Mouse (Mus musculus) embryonic facial prominence, embryonic 11.5 days (tissue): ENCODE data around the gene 2900026A02Rik. TPM values are rescaled to one million over a fixed set of nuclear protein-coding genes. Genes with fewer than 3 reads are reported as not detected.

ENCODE experiments used
- ATAC-seq: fragments of 200-750 bp; cut with Nextera tagmentation; replicated peaks from 2 replicates; pipeline ENCODE4 v1.8.0; 2017; ENCODE audit warnings: low read depth; ENCODE audit not compliant: insufficient number of reproducible peaks, low FRiP score, low TSS enrichment
- DNase-seq: peaks from one replicate; pipeline ENCODE4 v3.0.0-alpha.2; 2015; ENCODE audit warnings: low spot score
- H3K27ac ChIP-seq: fragments of 300-500 bp; sonication (generic); replicated peaks from 2 replicates; pipeline ENCODE4 v1.5.1; 2014; ENCODE audit warnings: mild to moderate bottlenecking, low read depth, low read length, control low read depth
- H3K27me3 ChIP-seq: fragments of 300-500 bp; sonication (generic); 2 replicates; pipeline ENCODE4 v1.6.1; 2014; ENCODE audit warnings: mild to moderate bottlenecking, low read length, moderate library complexity, mixed read lengths; ENCODE audit not compliant: control insufficient read depth, insufficient read depth
- H3K36me3 ChIP-seq: fragments of 300-500 bp; sonication (generic); replicated peaks from 2 replicates; pipeline ENCODE4 v1.6.1; 2014; ENCODE audit warnings: low read depth, mild to moderate bottlenecking, low read length, moderate library complexity, mixed read lengths; ENCODE audit not compliant: control insufficient read depth, insufficient read depth
- H3K4me1 ChIP-seq: fragments of 300-500 bp; sonication (generic); 2 replicates; pipeline ENCODE4 v1.6.1; 2014; ENCODE audit warnings: low read length, mixed read lengths; ENCODE audit not compliant: control insufficient read depth, insufficient read depth
- H3K4me2 ChIP-seq: fragments of 300-500 bp; sonication (generic); 2 replicates; pipeline ENCODE4 v1.6.1; 2014; ENCODE audit warnings: low read depth, mild to moderate bottlenecking, control low read depth, low read length, moderate library complexity
- H3K4me3 ChIP-seq: fragments of 300-500 bp; sonication (generic); 2 replicates; pipeline ENCODE4 v1.5.1; 2014; ENCODE audit warnings: low read depth, low read length, control low read depth
- H3K9ac ChIP-seq: fragments of 300-500 bp; sonication (generic); replicated peaks from 2 replicates; pipeline ENCODE4 v1.6.1; 2014; ENCODE audit warnings: mild to moderate bottlenecking, control low read depth, low read length
- H3K9me3 ChIP-seq: fragments of 300-500 bp; sonication (generic); replicated peaks from 2 replicates; pipeline ENCODE4 v1.6.1; 2016; ENCODE audit warnings: mild to moderate bottlenecking, low read length, inconsistent platforms, mixed read lengths; ENCODE audit not compliant: control insufficient read depth
- WGBS: fragments of 180-500 bp; shearing (Covaris S2); extraction: QIAGEN DNeasy Blood & Tissue Kit; methylation state at CpG from one replicate; pipeline ENCODE4 v1.1.7; 2014; 5-methylcytosine and 5-hydroxymethylcytosine counted together
- polyA plus RNA-seq: library from polyadenylated mRNA; unstranded; fragments of >200 nt; fragmentation: Nextera tagmentation; extraction: Ambion mirVana; gene quantifications from 2 replicates; pipeline ENCODE4 v1.2.1, GENCODE M21; 2014

The 2900026A02Rik gene
- polyA plus RNA-seq, 1 experiment from 2014 or later = 1.4 TPM

DNA sequence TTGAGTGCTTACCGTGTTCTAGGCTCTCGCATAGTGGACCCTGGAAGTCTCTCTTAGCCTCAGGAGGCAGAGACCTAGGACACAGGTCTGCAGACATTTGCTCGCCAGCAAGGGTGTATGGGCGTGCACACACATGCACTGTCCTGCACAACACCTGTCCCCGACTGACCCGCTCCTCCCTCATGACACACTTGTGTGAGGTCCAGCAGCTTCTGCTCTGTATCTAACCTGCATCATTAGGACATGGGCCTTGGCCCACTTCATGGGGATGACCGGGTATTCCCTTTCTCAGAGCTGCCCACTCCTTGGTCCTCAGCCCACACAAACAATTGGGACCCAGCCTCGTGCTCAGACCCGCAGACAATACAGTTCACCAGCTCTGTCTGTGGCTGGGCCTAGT lies 140.0 kb downstream of the 2900026A02Rik start:
- Histone ChIP-seq H3K27ac (no peak overlapping the region), H3K9ac (no peak overlapping the region), H3K9me3 (no peaks in the 10 kb centered on the region), H3K4me3 (no peak overlapping the region), H3K27me3 (no peaks in the 10 kb centered on the region), H3K4me1 (no peaks in the 10 kb centered on the region), H3K4me2 (no peak overlapping the region), H3K36me3 (no peaks in the 10 kb centered on the region)
- 91% methylated on average over 9 of the region's 9 CpGs for WGBS
- ATAC-seq = no peak
- DNase-seq = no peak

GRCm38 (mm10) chr5:113079783-113080182 lies 141.3 kb downstream of the 2900026A02Rik start:
- H3K4me2 ChIP-seq = peak overlapping the region; percentile 32
- no peaks in the 10 kb centered on the region for H3K9me3 ChIP-seq
- H3K4me3 ChIP-seq = no peak overlapping the region
- H3K27ac ChIP-seq = no peak overlapping the region
- no peak overlapping the region for H3K9ac ChIP-seq
- ATAC-seq (no peak), DNase-seq (peak; percentile 75)
- H3K27me3 ChIP-seq = no peaks in the 10 kb centered on the region
- 21% methylated on average over 21 of the region's 21 CpGs for WGBS
- no peaks in the 10 kb centered on the region for H3K4me1 ChIP-seq
- no peaks in the 10 kb centered on the region for H3K36me3 ChIP-seq

DNA sequence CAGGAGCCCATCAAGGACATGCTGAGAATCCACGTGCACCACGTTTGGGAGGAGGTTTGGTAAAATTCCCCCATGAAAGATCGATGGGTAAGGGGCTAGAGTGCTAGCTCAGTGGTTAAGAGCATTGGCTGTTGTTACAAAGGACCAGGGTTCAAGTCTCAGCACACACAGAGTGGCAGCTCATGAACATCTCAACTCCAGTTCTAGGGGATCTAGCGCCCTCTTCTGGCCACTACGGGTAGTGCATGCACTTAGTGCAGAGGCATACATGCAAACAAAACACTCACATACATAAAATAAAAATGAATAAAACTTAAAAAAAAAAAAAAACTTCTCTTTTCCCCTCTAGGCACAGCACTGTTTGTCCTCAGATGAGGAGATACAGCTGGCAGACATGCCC lies 142.3 kb downstream of the 2900026A02Rik start:
- no peak overlapping the region for H3K4me3 ChIP-seq
- H3K27me3 ChIP-seq = no peaks in the 10 kb centered on the region
- H3K4me2 ChIP-seq = no peak overlapping the region
- ATAC-seq (no peak), DNase-seq (peak; percentile 23)
- no peak overlapping the region for H3K9ac ChIP-seq
- no peaks in the 10 kb centered on the region for H3K36me3 ChIP-seq
- no peaks in the 10 kb centered on the region for H3K4me1 ChIP-seq
- 60% methylated on average over 5 of the region's 5 CpGs for WGBS
- no peaks in the 10 kb centered on the region for H3K9me3 ChIP-seq
- no peak overlapping the region for H3K27ac ChIP-seq

DNA sequence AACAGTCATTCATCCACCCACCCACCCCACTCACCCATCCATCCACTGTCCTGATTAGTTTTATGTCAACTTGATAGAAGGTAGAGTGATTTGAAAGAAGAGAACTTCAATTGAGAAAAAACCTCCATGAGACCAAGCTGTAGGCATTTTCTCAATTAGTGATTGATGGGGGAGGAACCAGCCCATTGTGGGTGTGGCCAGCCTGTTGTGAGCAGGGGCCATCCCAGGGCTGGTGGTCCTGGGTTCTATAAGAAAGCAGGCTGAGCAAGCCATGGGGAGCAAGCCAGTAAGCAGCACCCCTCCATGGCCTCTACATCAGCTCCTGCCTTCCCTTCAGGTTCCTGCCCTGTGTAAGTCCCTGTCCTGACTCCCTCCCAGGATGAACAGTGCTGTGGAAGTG lies 151.0 kb downstream of the 2900026A02Rik start, which contains the start of gene Crybb2:
TSS of gene Crybb2 (minus strand) at position 101 of the 400 bp plus-strand sequence.
- no peaks in the 10 kb centered on the region for H3K27me3 ChIP-seq
- no peaks in the 10 kb centered on the region for H3K4me1 ChIP-seq
- DNase-seq = no peak
- no peaks in the 10 kb centered on the region for H3K36me3 ChIP-seq
- H3K27ac ChIP-seq = no peak within 1 kb of the TSS
- H3K9ac ChIP-seq = no peak within 1 kb of the TSS
- no peak for ATAC-seq
- H3K4me3 ChIP-seq = no peak within 1 kb of the TSS
- no peak within 1 kb of the TSS for H3K4me2 ChIP-seq
- H3K9me3 ChIP-seq = no peaks in the 10 kb centered on the region

DNA sequence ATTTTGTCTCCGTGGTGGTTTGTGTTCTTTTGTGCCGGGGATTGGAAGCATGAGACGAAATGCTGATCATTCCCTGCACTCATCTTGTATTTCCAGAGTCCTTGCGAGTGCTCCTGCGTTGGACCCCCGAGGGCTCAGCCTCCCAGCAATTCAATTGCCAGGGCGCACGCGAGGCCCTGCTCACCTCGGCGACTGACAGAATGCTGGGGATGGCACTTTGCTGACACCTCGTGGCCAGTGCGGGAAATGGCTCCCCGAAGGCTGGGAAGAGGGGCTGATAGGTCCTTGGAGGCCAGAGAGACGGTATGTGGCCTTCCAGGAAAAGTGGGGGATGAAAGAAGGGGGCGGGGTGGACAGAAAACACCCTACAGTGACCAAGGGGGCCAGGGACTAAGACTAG lies 166.7 kb downstream of the 2900026A02Rik start:
- WGBS = 5% methylated on average over 16 of the region's 16 CpGs
- no peaks in the 10 kb centered on the region for H3K9me3 ChIP-seq
- ATAC-seq = peak; percentile 57; the same call in 1 of the 2 replicates

DNA sequence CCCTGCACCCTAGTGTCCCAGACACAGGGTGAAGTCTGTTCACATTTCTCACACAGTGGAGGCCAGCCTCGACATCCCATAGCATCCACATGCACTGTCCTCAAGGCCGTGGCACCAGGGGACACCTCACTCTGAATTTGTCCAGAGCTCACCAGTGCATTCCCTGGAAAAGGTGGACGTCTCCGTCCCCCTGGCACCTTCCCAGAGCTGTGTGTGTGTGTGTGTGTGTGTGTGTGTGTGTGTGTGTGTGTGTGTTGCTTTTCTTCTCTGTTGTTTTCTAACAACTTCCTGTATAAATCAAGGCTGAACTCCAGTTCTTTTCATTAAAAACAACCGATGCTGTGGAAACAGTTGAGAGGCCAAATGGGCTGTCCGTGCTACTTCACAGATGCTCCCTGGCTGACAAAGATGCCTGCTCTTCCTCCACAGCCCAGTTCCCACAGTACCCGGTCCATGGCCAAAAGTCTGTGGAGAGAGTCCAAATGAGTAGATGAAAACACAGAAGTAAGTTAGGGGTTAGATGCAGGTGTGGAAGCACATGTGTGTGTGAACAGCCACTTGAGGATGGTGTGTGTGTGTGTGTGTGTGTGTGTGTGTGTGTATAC lies 170.4 kb downstream of the 2900026A02Rik start:
- Histone ChIP-seq H3K4me2 (no peak overlapping the region), H3K36me3 (no peaks in the 10 kb centered on the region), H3K4me1 (no peaks in the 10 kb centered on the region), H3K9me3 (no peaks in the 10 kb centered on the region), H3K4me3 (no peak overlapping the region), H3K27me3 (peaks cover 2% of the 10 kb centered on the region; the same call in 1 of the 2 replicates), H3K27ac (no peak overlapping the region), H3K9ac (no peak overlapping the region)
- WGBS = 80% methylated on average over 7 of the region's 7 CpGs
- DNase-seq = no peak
- no peak for ATAC-seq

More for the DNA sequence above, 166.7 kb downstream of the 2900026A02Rik start:
- H3K4me2 ChIP-seq = no peak overlapping the region
- H3K27me3 ChIP-seq = peaks cover 2% of the 10 kb centered on the region; the same call in 1 of the 2 replicates
- no peak overlapping the region for H3K9ac ChIP-seq
- no peak overlapping the region for H3K4me3 ChIP-seq
- H3K27ac ChIP-seq = no peak overlapping the region
- no peaks in the 10 kb centered on the region for H3K4me1 ChIP-seq
- no peaks in the 10 kb centered on the region for H3K36me3 ChIP-seq
- DNase-seq = peak; percentile 80

DNA sequence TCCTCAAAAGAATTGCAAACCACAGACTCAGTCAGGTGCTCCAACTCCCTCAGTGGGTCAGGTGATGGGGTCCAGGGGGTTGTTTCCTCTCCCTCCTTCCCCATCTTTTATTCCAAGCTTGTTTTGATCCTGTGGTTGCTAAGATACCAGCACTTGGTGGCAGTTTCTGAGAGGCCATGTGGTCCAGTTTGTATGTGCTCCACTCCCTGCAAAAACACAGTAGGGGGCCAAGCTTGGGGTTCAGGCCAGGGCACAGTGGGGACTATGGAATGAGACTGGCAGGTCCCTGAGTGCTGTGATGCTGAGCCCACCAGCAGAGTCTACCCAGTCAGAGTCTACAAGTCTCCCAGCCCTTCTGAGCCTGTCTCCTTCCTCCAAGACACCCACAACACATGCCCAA lies 171.2 kb downstream of the 2900026A02Rik start:
- no peak for ATAC-seq
- Histone ChIP-seq H3K9ac (no peak overlapping the region), H3K36me3 (no peaks in the 10 kb centered on the region), H3K27ac (no peak overlapping the region), H3K4me1 (no peaks in the 10 kb centered on the region), H3K4me2 (no peak overlapping the region), H3K4me3 (no peak overlapping the region), H3K27me3 (peaks cover 2% of the 10 kb centered on the region; the same call in 1 of the 2 replicates), H3K9me3 (no peaks in the 10 kb centered on the region)
- DNase-seq = peak; percentile 18

DNA sequence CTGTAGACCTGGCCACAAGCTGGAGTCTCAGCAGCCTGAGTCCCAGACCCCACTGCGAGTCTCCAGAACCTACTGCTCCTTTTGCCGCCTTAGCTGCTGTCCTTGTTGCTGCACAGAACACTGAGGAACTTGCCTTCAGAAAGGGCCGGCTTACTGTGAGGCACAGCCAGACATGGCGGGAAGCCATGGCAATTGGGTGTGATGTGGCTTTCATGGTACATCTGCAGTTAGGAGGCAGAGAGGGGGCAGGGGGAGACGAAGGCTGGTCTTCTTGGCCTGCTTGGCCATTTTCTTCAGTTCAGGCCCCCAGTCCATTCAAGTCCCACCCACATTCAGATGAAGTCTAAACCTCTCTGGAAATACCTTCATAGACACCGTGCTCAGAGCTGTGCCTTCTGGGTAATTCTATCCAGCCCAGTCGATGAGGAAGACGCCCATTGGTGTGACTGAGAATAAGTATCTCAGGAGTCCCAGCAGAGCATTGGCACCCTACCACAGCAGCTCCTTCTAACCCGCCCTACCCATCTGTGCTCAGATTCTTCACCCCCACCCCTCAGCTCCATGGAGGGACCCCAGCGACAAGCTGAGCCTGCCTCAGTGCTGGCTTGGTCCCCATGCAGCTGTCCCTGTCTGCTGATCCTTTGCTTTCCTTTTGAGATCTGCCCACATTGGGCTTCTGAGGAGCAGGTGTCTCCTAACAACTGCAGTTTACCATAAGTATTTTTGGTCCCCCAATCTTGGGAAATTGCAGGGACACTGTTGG lies 175.3 kb downstream of the 2900026A02Rik start:
- ATAC-seq (no peak), DNase-seq (no peak)
- Histone ChIP-seq H3K9ac (no peak overlapping the region), H3K4me3 (no peak overlapping the region), H3K9me3 (no peaks in the 10 kb centered on the region), H3K36me3 (no peaks in the 10 kb centered on the region), H3K27ac (no peak overlapping the region), H3K4me1 (no peaks in the 10 kb centered on the region; the same call in 1 of the 2 replicates), H3K4me2 (no peak overlapping the region), H3K27me3 (no peaks in the 10 kb centered on the region)
- WGBS = 87% methylated on average over 10 of the region's 10 CpGs
